Mouse (Mus musculus) forebrain, embryonic 12.5 days (tissue): Measurements from ENCODE around the gene Siah2. TPM values are rescaled to one million over a fixed set of nuclear protein-coding genes. Genes with fewer than 3 reads are reported as not detected.

Experiments
- ATAC-seq: fragments of 200-750 bp; cut with Nextera tagmentation; 2 replicates; pipeline ENCODE4 v1.8.0; 2017; ENCODE audit warnings: moderate TSS enrichment; ENCODE audit not compliant: low FRiP score
- H3K27ac ChIP-seq: fragments of 300-500 bp; sonication (generic); 2 replicates; pipeline ENCODE4 v1.5.1; 2016; ENCODE audit warnings: mild to moderate bottlenecking
- H3K27me3 ChIP-seq: fragments of 300-500 bp; sonication (generic); 2 replicates; pipeline ENCODE4 v1.6.1; 2016; ENCODE audit warnings: mild to moderate bottlenecking
- H3K36me3 ChIP-seq: fragments of 300-500 bp; sonication (generic); replicated peaks from 2 replicates; pipeline ENCODE4 v1.6.1; 2016; ENCODE audit warnings: mild to moderate bottlenecking
- H3K4me1 ChIP-seq: fragments of 300-500 bp; sonication (generic); 2 replicates; pipeline ENCODE4 v1.6.1; 2016
- H3K4me2 ChIP-seq: fragments of 300-500 bp; sonication (generic); 2 replicates; pipeline ENCODE4 v1.6.1; 2016; ENCODE audit warnings: mild to moderate bottlenecking, moderate library complexity
- H3K4me3 ChIP-seq: fragments of 300-500 bp; sonication (generic); replicated peaks from 2 replicates; pipeline ENCODE4 v1.5.1; 2016; ENCODE audit warnings: mild to moderate bottlenecking
- H3K9ac ChIP-seq: fragments of 300-500 bp; sonication (generic); 2 replicates; pipeline ENCODE4 v1.6.1; 2016; ENCODE audit warnings: mild to moderate bottlenecking
- H3K9me3 ChIP-seq: fragments of 300-500 bp; sonication (generic); 2 replicates; pipeline ENCODE4 v1.6.1; 2016
- WGBS: fragments of 180-500 bp; shearing (Covaris S2); methylation state at CpG from one replicate; pipeline ENCODE4 v1.1.7; 2016; 5-methylcytosine and 5-hydroxymethylcytosine counted together
- polyA plus RNA-seq: library from polyadenylated mRNA; unstranded; fragments of >200 nt; fragmentation: Nextera tagmentation; extraction: Ambion mirVana; gene quantifications from 2 replicates; pipeline ENCODE4 v1.2.1, GENCODE M21; 2016

Siah2 gene
- 5.6 and 5.8 TPM in 2 replicates for polyA plus RNA-seq

- H3K9ac ChIP-seq: peak within 1 kb of the TSS; percentile 84
- peak within 1 kb of the TSS; percentile 87 for H3K4me3 ChIP-seq
- WGBS: under 1% methylated on average over 79 of the region's 87 CpGs
- ATAC-seq: peak; percentile 93
- peak within 1 kb of the TSS; percentile 80 for H3K4me2 ChIP-seq
- H3K36me3 ChIP-seq: no peaks in the 10 kb centered on the region
- no peaks in the 10 kb centered on the region for H3K9me3 ChIP-seq
- peaks cover 17% of the 10 kb centered on the region for H3K27me3 ChIP-seq
- peaks cover 10% of the 10 kb centered on the region; the same call in 1 of the 2 replicates for H3K4me1 ChIP-seq
- peak within 1 kb of the TSS; percentile 79 for H3K27ac ChIP-seq
Observed at GRCm38 (mm10) chr3:58691997-58692721, at the start of gene Siah2. Gene Siah2, minus strand, starts transcription at chr3:58692400.

DNA sequence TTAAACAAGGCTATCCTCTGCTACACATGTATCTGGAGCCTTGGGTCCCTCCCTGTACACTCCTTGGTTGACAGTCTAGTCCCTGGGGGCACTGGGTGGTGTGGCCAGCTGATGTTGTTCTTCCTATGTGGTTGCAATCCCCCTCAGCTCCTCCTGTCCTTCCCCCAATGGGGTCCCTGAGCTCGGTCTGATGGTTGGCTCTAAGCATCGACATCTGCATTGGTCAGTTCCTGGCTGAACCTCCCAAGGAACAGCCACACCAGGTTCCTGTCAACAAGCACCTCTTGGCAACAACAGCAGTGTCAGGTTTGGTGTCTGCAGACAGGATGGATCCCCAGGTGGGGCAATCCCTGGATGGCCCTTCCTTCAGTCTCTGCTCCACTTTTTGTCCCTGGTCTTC lies 47.3 kb upstream of the Siah2 start:
- Histone ChIP-seq H3K27ac (no peak overlapping the region), H3K4me1 (peaks cover 8% of the 10 kb centered on the region), H3K27me3 (0 out of 2 replicates have a peak, but pooled peaks cover 4% of the 10 kb centered on the region), H3K36me3 (no peaks in the 10 kb centered on the region), H3K9me3 (no peaks in the 10 kb centered on the region), H3K9ac (no peak overlapping the region), H3K4me3 (no peak overlapping the region), H3K4me2 (no peak overlapping the region)
- ATAC-seq: no peak
- 68% methylated on average over 2 of the region's 2 CpGs for WGBS

DNA sequence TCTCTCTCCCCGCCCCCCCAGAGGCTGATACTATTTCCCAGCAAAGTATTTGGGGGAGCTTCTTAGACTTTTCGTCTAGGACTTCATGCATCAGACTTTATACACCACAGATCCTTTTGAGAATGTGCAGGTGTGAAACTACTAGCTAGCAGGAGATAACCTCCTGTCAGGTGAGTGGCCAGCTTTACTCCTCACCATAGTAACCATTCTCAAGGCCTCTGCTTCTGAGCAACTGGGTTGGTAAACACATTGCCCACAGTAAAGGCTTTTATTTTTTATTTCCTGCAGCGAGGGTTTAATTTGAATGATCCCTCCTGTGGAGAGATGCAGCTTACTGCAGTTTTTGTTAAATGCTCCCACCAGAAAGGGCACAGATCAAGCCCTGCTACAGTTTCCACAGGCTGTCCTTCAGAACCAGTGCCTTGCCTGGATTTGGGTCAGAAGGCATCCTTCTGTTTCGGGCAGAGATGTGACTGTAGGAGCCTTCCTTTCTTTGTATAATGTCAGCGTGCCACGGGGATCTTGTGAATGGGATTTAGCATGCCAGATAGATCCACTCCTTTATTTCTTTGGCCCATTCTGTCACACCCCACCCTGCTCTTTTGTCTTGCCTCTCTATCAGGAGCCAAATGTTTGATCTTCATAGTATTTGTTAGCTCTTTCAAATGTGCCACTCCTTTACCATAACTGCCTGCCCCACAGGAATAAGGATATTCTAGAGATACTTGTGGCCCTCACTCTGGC lies 46.3 kb upstream of the Siah2 start:
- Histone ChIP-seq H3K4me2 (no peak overlapping the region; the same call in 1 of the 2 replicates), H3K9ac (no peak overlapping the region), H3K27ac (no peak overlapping the region), H3K36me3 (no peaks in the 10 kb centered on the region), H3K27me3 (0 out of 2 replicates have a peak, but pooled peaks cover 4% of the 10 kb centered on the region), H3K4me1 (peaks cover 8% of the 10 kb centered on the region), H3K4me3 (no peak overlapping the region), H3K9me3 (no peaks in the 10 kb centered on the region)
- 11% methylated on average over 6 of the region's 6 CpGs for WGBS
- no peak for ATAC-seq

- Histone ChIP-seq H3K9ac (no peak overlapping the region), H3K9me3 (no peaks in the 10 kb centered on the region), H3K36me3 (no peaks in the 10 kb centered on the region), H3K4me3 (no peak overlapping the region), H3K4me2 (no peak overlapping the region), H3K4me1 (peaks cover 11% of the 10 kb centered on the region), H3K27me3 (0 out of 2 replicates have a peak, but pooled peaks cover under 1% of the 10 kb centered on the region), H3K27ac (no peak overlapping the region)
- 83% methylated on average over 5 of the region's 5 CpGs for WGBS
- no peak for ATAC-seq
Observed at GRCm38 (mm10) chr3:58731520-58731919, 39.3 kb upstream of the Siah2 start.

DNA sequence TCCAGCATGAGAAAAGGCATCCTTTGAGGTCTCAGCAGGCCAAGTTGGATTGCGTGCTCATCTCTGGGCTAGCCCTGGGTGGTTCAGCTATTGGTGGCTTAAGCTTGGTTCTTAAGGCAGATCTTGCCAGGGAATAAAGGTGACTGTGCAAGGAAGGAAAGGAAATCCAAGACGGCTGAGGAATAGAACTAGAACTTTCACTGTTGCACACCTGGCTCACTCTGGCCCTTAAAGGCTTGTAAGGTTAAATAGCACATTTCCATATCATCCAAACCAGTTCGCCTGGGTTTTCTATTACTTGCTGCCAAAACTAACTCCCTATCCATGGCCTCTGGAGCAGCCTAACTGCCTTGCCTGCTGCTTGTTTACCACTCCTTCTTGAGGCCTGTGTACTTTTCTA lies 38.4 kb upstream of the Siah2 start:
- 92% methylated on average over 3 of the region's 3 CpGs for WGBS
- Histone ChIP-seq H3K4me2 (no peak overlapping the region), H3K27ac (no peak overlapping the region), H3K4me3 (no peak overlapping the region), H3K27me3 (0 out of 2 replicates have a peak, but pooled peaks cover 4% of the 10 kb centered on the region), H3K4me1 (peaks cover 11% of the 10 kb centered on the region), H3K36me3 (no peaks in the 10 kb centered on the region), H3K9me3 (no peaks in the 10 kb centered on the region), H3K9ac (no peak overlapping the region)
- ATAC-seq: no peak

DNA sequence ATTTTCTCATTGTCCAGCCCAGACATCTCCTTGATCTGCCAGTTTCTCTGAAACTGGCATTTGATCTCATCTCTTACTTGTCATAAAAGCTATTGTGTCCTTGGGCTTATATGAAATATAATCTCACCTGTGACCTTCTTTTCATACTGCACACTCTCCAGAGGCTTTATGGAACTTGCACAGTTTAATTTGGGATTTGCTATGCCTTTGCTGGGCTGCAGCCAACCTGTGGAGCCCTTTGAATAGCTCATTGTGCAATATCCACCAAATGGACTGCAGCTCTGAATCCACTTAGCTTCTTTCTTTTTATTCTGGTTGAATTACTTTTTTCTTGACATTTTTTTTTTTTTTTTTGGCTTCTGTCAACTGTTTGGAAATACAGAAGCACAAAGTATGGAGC lies 37.3 kb upstream of the Siah2 start:
- peaks cover 11% of the 10 kb centered on the region for H3K4me1 ChIP-seq
- H3K27me3 ChIP-seq: 0 out of 2 replicates have a peak, but pooled peaks cover 4% of the 10 kb centered on the region
- 0 out of 2 replicates have a peak overlapping the region, but pooled peaks have one; percentile 19 for H3K27ac ChIP-seq
- no peak overlapping the region for H3K4me2 ChIP-seq
- H3K9ac ChIP-seq: no peak overlapping the region
- H3K9me3 ChIP-seq: no peaks in the 10 kb centered on the region
- no peaks in the 10 kb centered on the region for H3K36me3 ChIP-seq
- H3K4me3 ChIP-seq: no peak overlapping the region
- no peak for ATAC-seq

- 79% methylated on average over 4 of the region's 4 CpGs for WGBS
- no peaks in the 10 kb centered on the region for H3K9me3 ChIP-seq
- peaks cover 11% of the 10 kb centered on the region for H3K4me1 ChIP-seq
- no peaks in the 10 kb centered on the region for H3K36me3 ChIP-seq
- H3K4me3 ChIP-seq: no peak overlapping the region
- 0 out of 2 replicates have a peak, but pooled peaks cover 4% of the 10 kb centered on the region for H3K27me3 ChIP-seq
- H3K4me2 ChIP-seq: no peak overlapping the region
- no peak overlapping the region for H3K27ac ChIP-seq
- ATAC-seq: no peak
- no peak overlapping the region for H3K9ac ChIP-seq
Observed at GRCm38 (mm10) chr3:58727601-58728000, 35.4 kb upstream of the Siah2 start.

DNA sequence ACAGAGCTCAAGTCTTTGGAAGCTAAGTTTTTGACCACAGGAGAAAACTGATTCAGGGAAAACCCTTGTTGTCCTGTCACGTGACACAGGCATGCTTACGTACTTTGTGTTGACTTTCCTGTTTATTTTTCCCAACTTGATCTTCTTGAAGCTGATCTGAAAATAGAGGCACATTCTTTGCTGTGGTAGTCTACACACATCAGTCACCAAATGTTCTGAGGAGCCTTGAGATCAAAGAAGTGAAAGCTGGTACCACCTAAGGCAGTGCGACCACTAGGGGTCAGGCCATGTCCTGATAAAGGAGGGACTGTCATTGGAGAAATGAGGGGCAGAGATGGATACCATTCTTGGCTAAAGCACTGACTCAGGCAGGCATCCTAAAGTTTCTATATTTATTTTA lies 34.8 kb upstream of the Siah2 start:
- WGBS: 45% methylated on average over 3 of the region's 3 CpGs
- Histone ChIP-seq H3K4me1 (peaks cover 11% of the 10 kb centered on the region), H3K4me3 (no peak overlapping the region), H3K9me3 (no peaks in the 10 kb centered on the region), H3K36me3 (no peaks in the 10 kb centered on the region), H3K4me2 (no peak overlapping the region), H3K27ac (no peak overlapping the region), H3K9ac (no peak overlapping the region), H3K27me3 (0 out of 2 replicates have a peak, but pooled peaks cover 4% of the 10 kb centered on the region)
- no peak for ATAC-seq

DNA sequence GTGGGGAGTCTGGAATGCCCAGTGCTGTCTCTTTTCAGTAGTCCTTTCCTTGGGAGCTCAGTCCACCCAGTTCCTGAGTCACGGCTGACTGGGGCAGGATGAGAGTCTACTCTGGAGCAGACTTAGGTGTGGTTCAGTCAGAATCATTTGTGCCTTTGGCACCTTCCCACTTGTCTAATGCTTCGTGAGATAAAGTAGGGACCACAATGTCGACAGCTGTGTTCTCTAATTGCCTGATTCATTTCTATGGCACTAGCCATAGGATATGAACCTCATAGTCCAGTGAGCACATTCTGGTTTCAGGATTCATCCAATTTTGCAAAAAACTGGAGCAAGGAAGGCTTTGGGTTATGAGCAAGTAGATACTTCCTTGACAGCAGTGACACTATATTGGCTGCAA lies 34.2 kb upstream of the Siah2 start:
- no peak for ATAC-seq
- H3K4me1 ChIP-seq: peaks cover 11% of the 10 kb centered on the region
- 0 out of 2 replicates have a peak, but pooled peaks cover 4% of the 10 kb centered on the region for H3K27me3 ChIP-seq
- H3K9me3 ChIP-seq: no peaks in the 10 kb centered on the region
- no peak overlapping the region for H3K4me2 ChIP-seq
- WGBS: 90% methylated on average over 3 of the region's 3 CpGs
- H3K27ac ChIP-seq: no peak overlapping the region
- no peak overlapping the region for H3K4me3 ChIP-seq
- H3K9ac ChIP-seq: no peak overlapping the region
- no peaks in the 10 kb centered on the region for H3K36me3 ChIP-seq

DNA sequence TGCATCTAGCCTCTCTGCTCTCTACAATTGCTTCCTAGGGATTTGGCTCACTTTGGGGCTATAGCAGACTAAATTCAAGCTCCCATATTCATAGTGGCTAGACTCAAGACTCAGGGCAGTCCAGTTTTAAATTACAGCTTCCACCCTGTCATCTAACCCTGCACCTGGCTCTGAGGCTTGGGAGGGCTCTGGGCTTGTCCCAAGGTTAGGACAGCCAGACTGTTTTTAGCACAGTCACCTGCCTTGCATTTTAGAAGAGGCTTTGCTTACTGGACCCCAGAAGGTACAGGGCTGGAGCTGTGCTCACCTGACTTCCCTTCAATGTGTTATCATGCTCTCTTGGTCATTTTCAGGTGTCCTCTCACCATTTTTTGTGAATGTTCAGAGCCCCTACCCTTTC lies 32.6 kb upstream of the Siah2 start:
- H3K4me2 ChIP-seq: no peak overlapping the region
- ATAC-seq: no peak
- H3K4me1 ChIP-seq: peaks cover 7% of the 10 kb centered on the region

GRCm38 (mm10) chr3:58723656-58724055 lies 31.5 kb upstream of the Siah2 start:
- WGBS: 95% methylated on average over 2 of the region's 2 CpGs
- Histone ChIP-seq H3K4me2 (no peak overlapping the region), H3K36me3 (no peaks in the 10 kb centered on the region), H3K9ac (no peak overlapping the region), H3K27ac (no peak overlapping the region), H3K9me3 (no peaks in the 10 kb centered on the region), H3K27me3 (0 out of 2 replicates have a peak, but pooled peaks cover 4% of the 10 kb centered on the region), H3K4me3 (no peak overlapping the region), H3K4me1 (no peaks in the 10 kb centered on the region)
- ATAC-seq: no peak

More for the DNA sequence above, 32.6 kb upstream of the Siah2 start:
- Histone ChIP-seq H3K9me3 (no peaks in the 10 kb centered on the region), H3K4me3 (no peak overlapping the region), H3K27me3 (0 out of 2 replicates have a peak, but pooled peaks cover 4% of the 10 kb centered on the region), H3K9ac (no peak overlapping the region), H3K27ac (no peak overlapping the region), H3K36me3 (no peaks in the 10 kb centered on the region)

DNA sequence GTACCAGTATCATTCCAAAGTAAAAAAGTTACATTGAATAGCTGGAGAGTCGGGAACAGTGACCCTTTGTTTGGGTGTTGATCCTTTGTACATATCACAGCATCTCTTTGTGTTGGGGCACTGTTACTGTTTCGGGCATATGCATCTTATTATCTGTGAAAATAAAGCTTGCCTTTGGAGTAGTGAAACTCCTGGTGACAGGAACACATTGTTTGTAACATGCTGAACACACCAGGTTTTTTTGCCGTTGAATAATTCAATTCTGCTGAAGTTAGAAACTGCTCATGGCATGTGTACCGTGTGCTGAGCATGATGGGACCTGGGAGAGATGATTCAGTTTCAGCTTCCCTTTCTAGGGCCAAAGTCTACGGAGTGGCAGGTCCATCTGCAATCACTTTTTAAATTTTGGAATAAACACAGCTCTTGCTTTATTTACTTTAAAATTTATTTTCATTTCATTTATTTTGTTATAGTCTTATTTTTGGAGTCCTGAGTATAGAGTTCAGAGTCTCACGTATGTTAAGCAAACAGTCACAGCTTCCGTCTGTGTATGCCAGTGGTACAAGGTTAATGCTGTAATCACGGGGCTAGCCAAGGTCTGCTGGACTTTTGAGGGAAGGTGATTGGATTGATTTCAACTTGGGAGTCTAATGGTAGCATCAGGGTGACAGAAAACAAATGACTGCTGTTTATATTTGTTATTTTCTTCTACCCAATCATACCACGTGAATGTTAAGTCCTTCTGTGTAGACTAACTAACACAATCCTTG lies 27.4 kb upstream of the Siah2 start:
- Histone ChIP-seq H3K4me2 (no peak overlapping the region), H3K9ac (no peak overlapping the region), H3K27me3 (no peaks in the 10 kb centered on the region), H3K9me3 (no peaks in the 10 kb centered on the region), H3K4me1 (no peaks in the 10 kb centered on the region), H3K36me3 (no peaks in the 10 kb centered on the region), H3K27ac (no peak overlapping the region), H3K4me3 (no peak overlapping the region)
- no peak for ATAC-seq
- WGBS: 72% methylated on average over 9 of the region's 9 CpGs
